Mouse (Mus musculus) embryonic facial prominence, embryonic 10.5 days (tissue): ENCODE results near the gene Tmem54. TPM values are rescaled to one million over a fixed set of nuclear protein-coding genes. Genes with fewer than 3 reads are reported as not detected.

Experiments
- DNase-seq: peaks from one replicate; pipeline ENCODE4 v3.0.0-alpha.2; 2017; ENCODE audit warnings: low spot score
- H3K27ac ChIP-seq: fragments of 300-500 bp; sonication (generic); replicated peaks from 2 replicates; pipeline ENCODE4 v1.5.1; 2016; ENCODE audit warnings: mild to moderate bottlenecking
- H3K27me3 ChIP-seq: fragments of 300-500 bp; sonication (generic); replicated peaks from 2 replicates; pipeline ENCODE4 v1.6.1; 2016; ENCODE audit warnings: low read depth, mild to moderate bottlenecking; ENCODE audit not compliant: poor library complexity, severe bottlenecking
- H3K36me3 ChIP-seq: fragments of 300-500 bp; sonication (generic); replicated peaks from 2 replicates; pipeline ENCODE4 v1.6.1; 2016; ENCODE audit warnings: mild to moderate bottlenecking, moderate library complexity
- H3K4me1 ChIP-seq: fragments of 300-500 bp; sonication (generic); 2 replicates; pipeline ENCODE4 v1.6.1; 2016
- H3K4me3 ChIP-seq: fragments of 300-500 bp; sonication (generic); 2 replicates; pipeline ENCODE4 v1.5.1; 2016; ENCODE audit warnings: mild to moderate bottlenecking, moderate library complexity
- H3K9me3 ChIP-seq: fragments of 300-500 bp; sonication (generic); 2 replicates; pipeline ENCODE4 v1.6.1; 2016; ENCODE audit warnings: mild to moderate bottlenecking
- WGBS: fragments of 180-500 bp; shearing (Covaris S2); methylation state at CpG from one replicate; pipeline ENCODE4 v1.1.7; 2016; 5-methylcytosine and 5-hydroxymethylcytosine counted together
- polyA plus RNA-seq: library from polyadenylated mRNA; unstranded; fragments of >200 nt; fragmentation: Nextera tagmentation; extraction: Ambion mirVana; gene quantifications from 2 replicates; pipeline ENCODE4 v1.2.1, GENCODE M21; 2016

Tmem54 gene
- polyA plus RNA-seq, 1 experiment from 2014 or later = 10.6 TPM

GRCm38 (mm10) chr4:129147552-129148103, 42.3 kb downstream of the Tmem54 start:
- Histone ChIP-seq H3K4me3 (no peak overlapping the region), H3K4me1 (peaks cover 14% of the 10 kb centered on the region), H3K9me3 (no peaks in the 10 kb centered on the region), H3K36me3 (peaks cover 75% of the 10 kb centered on the region), H3K27me3 (no peaks in the 10 kb centered on the region), H3K27ac (no peak overlapping the region)
- WGBS = 91% methylated on average over 13 of the region's 13 CpGs
- no peak for DNase-seq

DNA sequence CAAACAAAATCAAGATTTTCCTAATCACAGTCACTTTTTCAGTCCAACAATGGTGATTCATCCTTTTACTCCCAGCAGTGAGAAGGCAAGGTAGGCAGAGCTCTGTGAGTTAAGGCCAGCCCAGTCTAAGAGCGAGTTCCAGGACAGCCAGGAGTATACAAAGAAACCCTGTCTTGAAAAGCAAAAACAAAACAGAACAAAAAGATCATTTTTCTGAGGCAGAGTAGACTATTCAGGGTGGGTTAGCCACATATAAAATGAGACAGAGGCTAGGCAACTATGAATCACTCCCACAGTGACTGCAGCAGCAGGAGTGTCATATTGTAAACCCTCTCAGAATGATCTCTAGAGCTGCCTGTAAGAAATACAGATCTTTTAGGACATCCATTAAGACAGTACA, 44.0 kb downstream of the Tmem54 start:
- Histone ChIP-seq H3K4me1 (peaks cover 7% of the 10 kb centered on the region), H3K27me3 (no peaks in the 10 kb centered on the region), H3K27ac (no peak overlapping the region), H3K4me3 (no peak overlapping the region), H3K9me3 (no peaks in the 10 kb centered on the region), H3K36me3 (peaks cover 81% of the 10 kb centered on the region)
- WGBS = 88% methylated on average over 1 of the region's 1 CpGs
- DNase-seq = no peak

- Histone ChIP-seq H3K36me3 (peaks cover 93% of the 10 kb centered on the region), H3K4me1 (no peaks in the 10 kb centered on the region), H3K4me3 (no peak overlapping the region), H3K27me3 (no peaks in the 10 kb centered on the region), H3K27ac (no peak overlapping the region), H3K9me3 (no peaks in the 10 kb centered on the region)
- WGBS = 86% methylated on average over 4 of the region's 4 CpGs
- no peak for DNase-seq
Measured at GRCm38 (mm10) chr4:129151276-129151811, 46.0 kb downstream of the Tmem54 start.

- H3K4me3 ChIP-seq = no peak overlapping the region
- H3K27ac ChIP-seq = no peak overlapping the region
- no peaks in the 10 kb centered on the region for H3K4me1 ChIP-seq
- no peaks in the 10 kb centered on the region for H3K27me3 ChIP-seq
- 83% methylated on average over 5 of the region's 5 CpGs for WGBS
- no peak for DNase-seq
- no peaks in the 10 kb centered on the region for H3K9me3 ChIP-seq
- peaks cover 95% of the 10 kb centered on the region for H3K36me3 ChIP-seq
Measured at GRCm38 (mm10) chr4:129157541-129157940, 52.2 kb downstream of the Tmem54 start.

GRCm38 (mm10) chr4:129158549-129158948, 53.2 kb downstream of the Tmem54 start:
- Histone ChIP-seq H3K27ac (no peak overlapping the region), H3K4me1 (no peaks in the 10 kb centered on the region), H3K4me3 (no peak overlapping the region), H3K36me3 (peaks cover 95% of the 10 kb centered on the region), H3K9me3 (no peaks in the 10 kb centered on the region), H3K27me3 (no peaks in the 10 kb centered on the region)
- WGBS = 84% methylated on average over 3 of the region's 3 CpGs
- no peak for DNase-seq

DNA sequence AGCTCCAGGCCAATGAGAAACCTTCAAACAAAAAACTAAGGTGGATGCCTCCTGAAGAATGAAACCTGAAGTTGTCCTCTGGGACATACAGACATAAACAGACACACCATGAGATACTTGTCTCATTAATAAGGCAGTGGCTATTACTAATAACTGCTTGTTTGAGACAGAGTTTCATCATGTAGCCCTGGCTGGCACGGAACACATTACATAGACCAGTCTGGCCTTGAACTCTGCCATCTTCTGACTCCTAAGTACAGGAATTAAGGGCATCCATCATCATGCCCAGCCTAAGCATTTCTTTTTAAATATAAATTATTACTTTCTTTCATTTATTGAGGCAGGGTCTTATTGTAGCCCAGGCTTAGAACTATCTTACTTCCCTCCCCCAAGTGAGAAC, 55.7 kb downstream of the Tmem54 start:
- DNase-seq = no peak
- H3K9me3 ChIP-seq = no peaks in the 10 kb centered on the region
- no peaks in the 10 kb centered on the region for H3K27me3 ChIP-seq
- no peaks in the 10 kb centered on the region for H3K4me1 ChIP-seq
- WGBS = 97% methylated on average over 1 of the region's 1 CpGs
- no peak overlapping the region for H3K4me3 ChIP-seq
- peaks cover 95% of the 10 kb centered on the region for H3K36me3 ChIP-seq
- H3K27ac ChIP-seq = no peak overlapping the region

Other genes starting within 250 kb of the Tmem54 start
- 10.6 and 11.9 TPM in 2 replicates for gene Trim62, start 222.0 kb upstream of the Tmem54 start, polyA plus RNA-seq
- 11.4 and 12.1 TPM in 2 replicates for gene Azin2, start 143.1 kb upstream of the Tmem54 start, polyA plus RNA-seq
- 219 and 224 TPM in 2 replicates for gene Ak2, start 113.6 kb upstream of the Tmem54 start, polyA plus RNA-seq
- 7.9 and 8.4 TPM in 2 replicates for gene Rnf19b, start 47.3 kb upstream of the Tmem54 start, polyA plus RNA-seq
- gene Hpca, start 16.5 kb downstream of the Tmem54 start, polyA plus RNA-seq = 0.66 and 1.8 TPM in 2 replicates
- gene Fndc5, start 31.5 kb downstream of the Tmem54 start, polyA plus RNA-seq = 1.5 TPM in 2 replicates
- 29.5 and 29.8 TPM in 2 replicates for gene S100pbp, start 84.2 kb downstream of the Tmem54 start, polyA plus RNA-seq
- 96.0 and 105 TPM in 2 replicates for gene Yars, start 84.2 kb downstream of the Tmem54 start, polyA plus RNA-seq
- gene C77080, start 155.9 kb downstream of the Tmem54 start, polyA plus RNA-seq = 3.3 and 3.5 TPM in 2 replicates
- 0.48 and 0.71 TPM in 2 replicates for gene Sync, start 182.1 kb downstream of the Tmem54 start, polyA plus RNA-seq
- gene Rbbp4, start 229.8 kb downstream of the Tmem54 start, polyA plus RNA-seq = 546 and 560 TPM in 2 replicates
- 49.0 and 49.3 TPM in 2 replicates for gene Zbtb8os, start 230.1 kb downstream of the Tmem54 start, polyA plus RNA-seq